30 mouse cellular contexts compared by ENCODE assay signal in genomic region chr10:111702435-111702834, GRCm38 (mm10).
"Had no signal": no experiment of that assay in that cellular context is flagged by ENCODE, and none has a peak within 500 bp of the region (broad histone marks: within the 10 kb centered on the region; RNA-seq: fewer than 3 reads in every experiment).

No protein-coding gene starts in this region.

- H3K27ac ChIP-seq: left cerebral cortex, adult 2 months; limb, embryonic 10.5 days; limb, embryonic 12.5 days; limb, embryonic 13.5 days; limb, embryonic 15.5 days; liver, embryonic 12.5 days; liver, embryonic 13.5 days; liver, embryonic 14.5 days; liver, embryonic 15.5 days; lung, embryonic 15.5 days; macrophage; midbrain, embryonic 10.5 days; midbrain, embryonic 12.5 days; midbrain, embryonic 13.5 days; midbrain, embryonic 15.5 days; neural tube, embryonic 12.5 days had no signal

- DNase-seq: left cerebral cortex, postnatal 4 days; liver, embryonic 13.5 days; lung, adult 18-20 months; lung, adult 2 months; lung, embryonic 14.5 days; lung, postnatal 10 days; lung, postnatal 14 days; lung, postnatal 36 days; lung, postnatal 4 days; midbrain, embryonic 14.5 days had no signal

- H3K4me2 ChIP-seq: limb, embryonic 12.5 days; limb, embryonic 13.5 days; limb, embryonic 15.5 days; liver, embryonic 12.5 days; liver, embryonic 13.5 days; liver, embryonic 15.5 days; lung, embryonic 14.5 days; lung, embryonic 15.5 days; midbrain, embryonic 11.5 days; midbrain, embryonic 12.5 days; midbrain, embryonic 13.5 days; midbrain, embryonic 15.5 days; neural tube, embryonic 12.5 days had no signal

- H3K36me3 ChIP-seq: limb, embryonic 10.5 days; limb, embryonic 12.5 days; limb, embryonic 13.5 days; limb, embryonic 15.5 days; liver, embryonic 12.5 days; liver, embryonic 13.5 days; liver, embryonic 15.5 days; lung, embryonic 15.5 days; midbrain, embryonic 10.5 days; midbrain, embryonic 12.5 days; midbrain, embryonic 13.5 days; midbrain, embryonic 15.5 days; neural tube, embryonic 12.5 days had no signal

- H3K9me3 ChIP-seq: limb, embryonic 10.5 days; limb, embryonic 15.5 days; liver, embryonic 12.5 days; liver, embryonic 13.5 days; liver, embryonic 15.5 days; lung, embryonic 15.5 days; midbrain, embryonic 15.5 days had no signal

- H3K9ac ChIP-seq: limb, embryonic 12.5 days; limb, embryonic 13.5 days; limb, embryonic 15.5 days; liver, embryonic 12.5 days; liver, embryonic 13.5 days; liver, embryonic 14.5 days; liver, embryonic 15.5 days; lung, embryonic 14.5 days; lung, embryonic 15.5 days; midbrain, embryonic 12.5 days; midbrain, embryonic 13.5 days; midbrain, embryonic 15.5 days; neural tube, embryonic 12.5 days had no signal

- H3K4me1 ChIP-seq: liver, embryonic 12.5 days; liver, embryonic 13.5 days; liver, embryonic 15.5 days; lung, embryonic 15.5 days; megakaryocyte, embryonic 14.5 days; midbrain, embryonic 15.5 days; neural tube, embryonic 12.5 days had no signal

- H3K27me3 ChIP-seq: limb, embryonic 12.5 days; limb, embryonic 13.5 days; limb, embryonic 15.5 days; liver, embryonic 12.5 days; liver, embryonic 13.5 days; liver, embryonic 15.5 days; lung, embryonic 15.5 days; midbrain, embryonic 12.5 days; midbrain, embryonic 13.5 days; midbrain, embryonic 15.5 days; neural tube, embryonic 12.5 days had no signal

- ATAC-seq: liver, embryonic 12.5 days; lung, postnatal 0 days; midbrain, embryonic 13.5 days; midbrain, embryonic 15.5 days; midbrain, embryonic 16.5 days had no signal

- H3K4me3 ChIP-seq: left cerebral cortex, adult 2 months; limb, embryonic 10.5 days; limb, embryonic 12.5 days; limb, embryonic 13.5 days; limb, embryonic 15.5 days; liver, embryonic 12.5 days; liver, embryonic 13.5 days; liver, embryonic 15.5 days; lung, embryonic 15.5 days; megakaryocyte, embryonic 14.5 days; midbrain, embryonic 10.5 days; midbrain, embryonic 12.5 days; midbrain, embryonic 13.5 days; midbrain, embryonic 15.5 days; myocyte; neural tube, embryonic 12.5 days had no signal
